Mouse (Mus musculus) right cerebral cortex, postnatal 4 days (tissue): ENCODE data around the gene Prickle2.

ENCODE experiments used
- DNase-seq: peaks from one replicate; pipeline ENCODE4 v3.0.0-alpha.2; 2022

Gene Prickle2

GRCm38 (mm10) chr6:92665530-92665989 lies 40.4 kb downstream of the Prickle2 start:
- DNase-seq, result peak; percentile 79

- no peak for DNase-seq
Observed at GRCm38 (mm10) chr6:92663885-92664284, 42.1 kb downstream of the Prickle2 start.

GRCm38 (mm10) chr6:92663433-92663832 lies 42.5 kb downstream of the Prickle2 start:
- DNase-seq, result no peak

- DNase-seq, result no peak
Observed at GRCm38 (mm10) chr6:92649063-92649462, 56.9 kb downstream of the Prickle2 start.

GRCm38 (mm10) chr6:92648571-92648970 lies 57.4 kb downstream of the Prickle2 start:
- DNase-seq, result no peak

GRCm38 (mm10) chr6:92642929-92643328 lies 63.0 kb downstream of the Prickle2 start:
- no peak for DNase-seq

- DNase-seq, result no peak
Observed at GRCm38 (mm10) chr6:92641956-92642355, 64.0 kb downstream of the Prickle2 start.

- DNase-seq, result no peak
Observed at GRCm38 (mm10) chr6:92640896-92641295, 65.1 kb downstream of the Prickle2 start.

GRCm38 (mm10) chr6:92636431-92636830 lies 69.5 kb downstream of the Prickle2 start:
- DNase-seq, result no peak

GRCm38 (mm10) chr6:92634876-92635468 lies 71.0 kb downstream of the Prickle2 start:
- DNase-seq, result no peak

- DNase-seq, result no peak
Observed at GRCm38 (mm10) chr6:92630991-92631390, 75.0 kb downstream of the Prickle2 start.

- DNase-seq, result no peak
Observed at GRCm38 (mm10) chr6:92627711-92628110, 78.2 kb downstream of the Prickle2 start.

GRCm38 (mm10) chr6:92627048-92627617 lies 78.8 kb downstream of the Prickle2 start:
- DNase-seq, result no peak

GRCm38 (mm10) chr6:92625923-92626322 lies 80.0 kb downstream of the Prickle2 start:
- no peak for DNase-seq

GRCm38 (mm10) chr6:92624306-92624705 lies 81.6 kb downstream of the Prickle2 start:
- no peak for DNase-seq

GRCm38 (mm10) chr6:92617183-92617582 lies 88.8 kb downstream of the Prickle2 start:
- peak; percentile 24 for DNase-seq

GRCm38 (mm10) chr6:92614771-92615170 lies 91.2 kb downstream of the Prickle2 start:
- DNase-seq, result no peak

GRCm38 (mm10) chr6:92612151-92612769 lies 93.7 kb downstream of the Prickle2 start:
- DNase-seq, result no peak

GRCm38 (mm10) chr6:92609682-92610235 lies 96.2 kb downstream of the Prickle2 start:
- DNase-seq, result no peak

GRCm38 (mm10) chr6:92609078-92609477 lies 96.9 kb downstream of the Prickle2 start:
- DNase-seq, result no peak

- no peak for DNase-seq
Observed at GRCm38 (mm10) chr6:92605156-92605555, 100.8 kb downstream of the Prickle2 start.

- DNase-seq, result no peak
Observed at GRCm38 (mm10) chr6:92596340-92596739, 109.6 kb downstream of the Prickle2 start.

GRCm38 (mm10) chr6:92589381-92590065 lies 116.4 kb downstream of the Prickle2 start:
- no peak for DNase-seq
